Mouse (Mus musculus) stomach, embryonic 16.5 days (tissue): Measurements from ENCODE around the gene Ppfia4. TPM values are rescaled to one million over a fixed set of nuclear protein-coding genes. Genes with fewer than 3 reads are reported as not detected.

Source experiments
- ATAC-seq: fragments of 200-750 bp; cut with Nextera tagmentation; 2 replicates; pipeline ENCODE4 v1.8.0; 2017; ENCODE audit warnings: moderate number of reproducible peaks, moderate TSS enrichment; ENCODE audit not compliant: insufficient read depth, low FRiP score
- H3K27ac ChIP-seq: fragments of 300-500 bp; sonication (generic); 2 replicates; pipeline ENCODE4 v1.5.1; 2014; ENCODE audit warnings: low read length
- H3K27me3 ChIP-seq: fragments of 300-500 bp; sonication (generic); 2 replicates; pipeline ENCODE4 v1.6.1; 2014; ENCODE audit warnings: low read length, control low read depth, mixed read lengths; ENCODE audit not compliant: control insufficient read depth, insufficient read depth
- H3K36me3 ChIP-seq: fragments of 300-500 bp; sonication (generic); 2 replicates; pipeline ENCODE4 v1.6.1; 2014; ENCODE audit warnings: low read length; ENCODE audit not compliant: control insufficient read depth, insufficient read depth
- H3K4me1 ChIP-seq: fragments of 300-500 bp; sonication (generic); 2 replicates; pipeline ENCODE4 v1.6.1; 2014; ENCODE audit warnings: low read length, control low read depth, mixed read lengths; ENCODE audit not compliant: control insufficient read depth, insufficient read depth
- H3K4me2 ChIP-seq: fragments of 300-500 bp; sonication (generic); 2 replicates; pipeline ENCODE4 v1.6.1; 2014; ENCODE audit warnings: low read depth, low read length, mixed read lengths
- H3K4me3 ChIP-seq: fragments of 300-500 bp; sonication (generic); replicated peaks from 2 replicates; pipeline ENCODE4 v1.5.1; 2014; ENCODE audit warnings: mild to moderate bottlenecking, low read length
- H3K9ac ChIP-seq: fragments of 300-500 bp; sonication (generic); 2 replicates; pipeline ENCODE4 v1.6.1; 2014; ENCODE audit warnings: low read length
- H3K9me3 ChIP-seq: fragments of 300-500 bp; sonication (generic); replicated peaks from 2 replicates; pipeline ENCODE4 v1.6.1; 2016; ENCODE audit warnings: low read length, control low read depth; ENCODE audit not compliant: control insufficient read depth
- WGBS: fragments of 180-500 bp; shearing (Covaris S2); extraction: QIAGEN DNeasy Blood & Tissue Kit; methylation state at CpG from one replicate; pipeline ENCODE4 v1.1.7; 2014; 5-methylcytosine and 5-hydroxymethylcytosine counted together
- polyA plus RNA-seq: library from polyadenylated mRNA; unstranded; fragments of >200 nt; fragmentation: Nextera tagmentation; extraction: Ambion mirVana; gene quantifications from 2 replicates; pipeline ENCODE4 v1.2.1, GENCODE M21; 2015

Ppfia4 gene
- polyA plus RNA-seq, 1 experiment from 2014 or later, result 6.8 TPM

DNA sequence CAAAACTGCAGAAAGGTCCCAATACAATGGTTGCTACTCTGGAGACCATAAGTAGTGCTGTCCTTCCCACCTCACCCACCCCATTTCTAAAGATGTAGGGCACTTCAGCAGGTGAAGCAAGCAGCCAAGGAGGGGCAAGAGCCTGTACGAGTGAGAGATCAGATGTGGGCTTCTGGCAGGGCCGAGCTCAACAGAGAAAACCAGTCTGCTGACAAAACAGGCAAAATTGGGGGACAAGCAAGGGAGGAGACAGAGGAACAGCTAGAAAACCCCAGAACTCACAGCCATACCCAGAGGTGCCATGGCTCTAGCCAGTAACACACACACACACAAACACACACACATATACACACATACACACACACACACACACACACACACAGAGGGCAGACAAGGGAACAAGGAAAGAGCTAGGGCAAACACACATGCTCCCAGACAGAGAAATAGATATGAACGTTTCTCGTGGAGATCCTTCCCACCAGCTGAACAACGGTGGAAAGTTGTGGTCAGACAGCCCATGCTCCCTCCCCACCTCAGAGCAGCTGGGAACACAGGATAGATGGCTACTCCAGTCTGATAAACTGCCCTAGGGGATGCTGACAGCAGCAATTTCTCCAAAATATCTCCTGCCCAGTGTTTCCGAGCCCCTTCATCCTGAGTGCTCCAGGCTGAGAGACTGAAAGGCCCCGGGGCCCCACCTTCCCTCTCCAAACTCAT is 1.5 kb upstream of the Ppfia4 start:
- no peak for ATAC-seq
- no peak overlapping the region for H3K27ac ChIP-seq
- no peak overlapping the region for H3K4me3 ChIP-seq
- no peak overlapping the region for H3K4me2 ChIP-seq
- no peaks in the 10 kb centered on the region for H3K27me3 ChIP-seq
- 49% methylated on average over 7 of the region's 7 CpGs for WGBS
- peaks cover 7% of the 10 kb centered on the region for H3K4me1 ChIP-seq
- no peaks in the 10 kb centered on the region for H3K36me3 ChIP-seq
- H3K9ac ChIP-seq, result no peak overlapping the region
- H3K9me3 ChIP-seq, result no peaks in the 10 kb centered on the region

DNA sequence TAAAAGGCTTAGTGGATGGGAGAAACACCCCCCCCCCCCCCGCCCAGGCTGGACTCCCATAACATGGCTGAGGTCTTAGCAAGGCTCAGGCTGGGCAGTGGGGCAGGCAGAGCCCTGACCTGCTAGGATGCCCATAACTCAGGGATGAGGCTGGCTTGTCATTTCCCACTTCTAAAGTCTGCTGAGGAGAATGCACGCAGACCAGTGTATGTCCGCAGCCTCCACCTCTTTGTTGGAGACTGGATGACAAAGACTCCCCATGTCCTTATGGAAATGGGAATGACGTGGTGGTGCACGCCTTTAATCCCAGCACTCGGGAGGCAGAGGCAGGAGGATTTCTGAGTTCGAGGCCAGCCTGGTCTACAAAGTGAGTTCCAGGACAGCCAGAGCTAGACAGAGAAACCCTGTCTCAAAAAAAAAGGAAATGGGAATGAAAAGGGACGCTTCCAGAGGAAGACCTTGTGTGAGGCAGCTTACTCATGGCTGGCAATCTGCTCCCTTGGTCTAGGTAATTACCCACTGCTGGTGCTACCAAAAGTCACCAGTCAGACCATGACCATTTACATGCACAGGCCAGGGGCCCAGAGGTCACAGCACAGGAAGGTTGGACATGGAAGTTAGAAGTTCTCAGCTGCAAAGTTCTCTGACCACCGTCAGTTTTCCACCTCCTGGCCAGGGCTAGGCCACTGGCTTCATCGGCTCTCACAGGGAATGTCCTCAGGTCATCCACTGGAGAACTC is 813 bp upstream of the Ppfia4 start:
- peak; percentile 12; the same call in 1 of the 2 replicates for ATAC-seq
- no peak overlapping the region for H3K4me3 ChIP-seq
- no peak overlapping the region for H3K4me2 ChIP-seq
- H3K4me1 ChIP-seq, result peaks cover 7% of the 10 kb centered on the region
- no peaks in the 10 kb centered on the region for H3K9me3 ChIP-seq
- no peaks in the 10 kb centered on the region for H3K27me3 ChIP-seq
- no peak overlapping the region for H3K27ac ChIP-seq
- no peaks in the 10 kb centered on the region for H3K36me3 ChIP-seq
- WGBS, result 88% methylated on average over 9 of the region's 10 CpGs
- H3K9ac ChIP-seq, result no peak overlapping the region

DNA sequence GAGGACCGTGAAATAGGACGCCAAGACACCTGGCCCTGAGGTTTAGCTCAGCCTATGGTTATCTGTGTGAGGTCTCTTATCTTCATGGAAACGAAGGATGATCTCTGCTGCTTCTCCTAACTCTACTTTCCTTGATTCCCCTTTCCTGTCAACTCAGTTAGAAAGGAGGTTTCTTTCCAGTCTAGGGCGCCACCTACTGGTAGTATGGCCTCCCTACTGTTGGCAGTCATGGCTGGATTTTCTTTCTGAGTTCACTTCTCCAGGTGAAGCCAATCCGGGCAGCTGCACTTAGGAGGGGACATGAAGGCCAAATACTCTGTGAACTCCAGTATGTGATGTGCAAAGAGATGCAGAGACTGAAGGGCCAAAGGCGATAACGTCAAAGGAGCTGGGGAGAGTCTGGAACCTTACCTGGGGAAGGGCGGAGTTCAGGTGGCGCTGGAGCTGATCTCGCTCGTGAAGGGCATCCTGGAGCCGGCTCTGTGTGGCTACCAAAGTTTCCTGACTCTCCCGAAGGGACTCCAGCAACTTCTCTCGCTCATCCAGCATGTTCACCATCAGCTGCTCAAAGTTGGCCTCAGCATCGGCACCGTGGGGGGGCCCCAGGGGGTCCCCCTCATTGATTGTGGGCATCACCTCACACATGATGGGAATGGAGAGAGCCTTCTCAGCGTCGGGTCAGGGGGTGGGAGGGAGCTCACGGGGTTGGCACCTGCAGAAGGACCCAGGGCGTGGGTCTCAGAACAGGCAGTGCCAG is 671 bp downstream of the Ppfia4 start:
- H3K27ac ChIP-seq, result no peak overlapping the region
- no peak overlapping the region for H3K4me2 ChIP-seq

DNA sequence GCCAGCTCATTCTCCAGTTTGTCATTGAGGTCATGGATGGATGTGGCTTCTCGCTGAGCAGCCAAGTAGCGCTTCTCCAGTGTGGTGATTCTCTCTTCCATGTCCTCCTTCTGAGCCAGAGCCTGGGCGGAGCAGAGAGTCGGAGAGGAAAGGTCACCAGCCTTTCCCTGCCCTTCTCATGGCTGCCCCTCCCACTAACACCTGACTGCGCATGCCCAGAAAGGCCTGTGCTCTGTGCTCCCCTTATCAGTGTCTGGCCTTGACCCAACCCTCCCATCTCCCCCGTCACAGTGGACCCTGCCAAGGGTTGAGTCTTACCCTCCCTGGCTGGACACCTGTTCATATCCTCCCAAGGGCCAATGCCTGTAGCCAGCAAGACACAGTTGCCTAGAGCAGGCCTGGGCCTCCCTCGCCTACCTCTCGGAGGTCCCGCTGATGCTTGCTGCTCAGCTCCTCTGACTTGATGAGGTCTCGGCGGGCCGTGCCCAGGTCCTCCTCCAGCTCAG is 5.8 kb downstream of the Ppfia4 start:
- no peak overlapping the region for H3K4me2 ChIP-seq
- no peak overlapping the region for H3K9ac ChIP-seq
- no peak for ATAC-seq
- no peaks in the 10 kb centered on the region for H3K4me1 ChIP-seq
- no peak overlapping the region for H3K27ac ChIP-seq
- H3K27me3 ChIP-seq, result no peaks in the 10 kb centered on the region
- 84% methylated on average over 12 of the region's 12 CpGs for WGBS
- H3K9me3 ChIP-seq, result no peaks in the 10 kb centered on the region
- no peak overlapping the region for H3K4me3 ChIP-seq
- H3K36me3 ChIP-seq, result no peaks in the 10 kb centered on the region

More for the DNA sequence above, 671 bp downstream of the Ppfia4 start:
- no peaks in the 10 kb centered on the region for H3K36me3 ChIP-seq
- no peaks in the 10 kb centered on the region for H3K27me3 ChIP-seq
- no peak overlapping the region for H3K9ac ChIP-seq
- ATAC-seq, result no peak
- no peaks in the 10 kb centered on the region for H3K9me3 ChIP-seq
- 55% methylated on average over 20 of the region's 20 CpGs for WGBS
- no peak overlapping the region for H3K4me3 ChIP-seq
- H3K4me1 ChIP-seq, result peaks cover 7% of the 10 kb centered on the region

DNA sequence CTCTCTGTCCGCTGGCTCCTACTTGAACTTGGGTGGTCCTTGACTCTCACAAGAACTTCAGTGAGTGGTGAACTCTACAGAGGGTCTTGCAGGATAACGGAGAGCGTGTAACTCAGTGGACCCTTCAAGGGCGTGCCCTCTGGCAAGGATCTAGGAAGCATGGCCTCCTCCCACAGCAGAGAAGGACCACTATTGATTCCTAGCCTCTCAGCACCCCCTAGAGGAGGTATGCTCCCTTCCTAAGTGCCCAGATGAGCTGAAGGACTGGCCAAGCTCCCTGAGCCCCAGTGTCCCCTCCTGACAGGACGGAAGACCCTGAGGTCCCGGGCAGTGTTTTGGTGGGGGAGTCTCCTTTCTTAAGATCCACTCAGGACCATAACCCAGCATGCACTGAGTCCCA is 10.1 kb downstream of the Ppfia4 start:
- Histone ChIP-seq H3K27me3 (no peaks in the 10 kb centered on the region), H3K4me1 (no peaks in the 10 kb centered on the region), H3K36me3 (no peaks in the 10 kb centered on the region), H3K4me3 (no peak overlapping the region), H3K9me3 (no peaks in the 10 kb centered on the region), H3K4me2 (no peak overlapping the region), H3K27ac (no peak overlapping the region), H3K9ac (no peak overlapping the region)
- 81% methylated on average over 6 of the region's 6 CpGs for WGBS
- ATAC-seq, result no peak

DNA sequence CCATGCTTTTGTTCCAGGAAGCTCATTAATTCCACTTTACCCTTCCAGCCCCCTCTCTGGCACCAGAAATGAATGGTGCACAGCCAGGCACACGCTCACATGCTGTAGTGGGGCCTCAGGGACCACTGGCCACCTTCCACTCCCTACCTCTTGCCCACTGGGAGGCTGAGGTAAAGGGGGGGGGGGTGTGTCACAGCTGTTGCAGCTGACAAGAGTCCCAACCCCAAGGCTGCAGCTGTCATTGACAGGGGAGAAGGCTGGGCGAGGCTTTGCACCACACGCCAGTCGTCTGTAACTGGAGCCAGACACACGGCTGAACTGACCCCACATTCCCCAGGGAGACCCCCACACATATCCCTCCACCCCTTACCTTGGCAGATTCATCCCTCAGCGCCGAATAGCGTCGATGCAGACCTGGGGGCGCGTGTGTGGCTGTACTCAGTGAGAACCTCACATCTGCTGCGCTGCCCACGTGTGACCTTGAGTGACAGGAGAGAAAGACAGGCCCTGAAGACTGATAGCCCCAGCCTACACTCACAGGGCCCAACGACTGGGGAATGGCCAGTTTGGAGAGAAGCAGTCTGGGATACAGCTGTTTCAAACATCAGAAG is 11.9 kb downstream of the Ppfia4 start:
- Histone ChIP-seq H3K4me1 (no peaks in the 10 kb centered on the region), H3K36me3 (no peaks in the 10 kb centered on the region), H3K27me3 (no peaks in the 10 kb centered on the region), H3K4me2 (no peak overlapping the region), H3K4me3 (no peak overlapping the region), H3K9ac (no peak overlapping the region), H3K9me3 (no peaks in the 10 kb centered on the region), H3K27ac (no peak overlapping the region)
- WGBS, result 44% methylated on average over 14 of the region's 14 CpGs
- no peak for ATAC-seq

DNA sequence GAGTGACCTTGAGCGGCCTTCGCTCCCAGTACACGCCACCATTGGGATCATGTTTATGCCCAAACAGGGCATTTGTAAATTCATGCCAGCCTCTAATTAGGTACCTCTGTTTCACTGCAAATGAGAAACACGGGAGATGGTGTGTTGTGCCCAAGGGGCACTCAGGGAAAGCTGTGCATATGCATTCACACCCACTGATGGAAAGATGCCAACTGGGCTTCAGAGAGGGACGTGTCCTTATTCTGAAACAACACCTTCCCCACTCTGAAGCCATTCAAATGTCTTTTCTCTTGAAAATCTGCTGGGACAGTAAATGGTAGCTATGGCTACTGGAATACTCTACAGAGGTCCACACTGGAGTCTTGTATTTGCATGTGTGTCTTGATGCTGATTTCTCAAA is 14.5 kb downstream of the Ppfia4 start:
- Histone ChIP-seq H3K27ac (no peak overlapping the region), H3K4me3 (no peak overlapping the region), H3K27me3 (no peaks in the 10 kb centered on the region), H3K4me1 (no peaks in the 10 kb centered on the region), H3K9ac (no peak overlapping the region), H3K9me3 (no peaks in the 10 kb centered on the region), H3K36me3 (no peaks in the 10 kb centered on the region), H3K4me2 (no peak overlapping the region)
- ATAC-seq, result no peak
- 81% methylated on average over 5 of the region's 5 CpGs for WGBS

DNA sequence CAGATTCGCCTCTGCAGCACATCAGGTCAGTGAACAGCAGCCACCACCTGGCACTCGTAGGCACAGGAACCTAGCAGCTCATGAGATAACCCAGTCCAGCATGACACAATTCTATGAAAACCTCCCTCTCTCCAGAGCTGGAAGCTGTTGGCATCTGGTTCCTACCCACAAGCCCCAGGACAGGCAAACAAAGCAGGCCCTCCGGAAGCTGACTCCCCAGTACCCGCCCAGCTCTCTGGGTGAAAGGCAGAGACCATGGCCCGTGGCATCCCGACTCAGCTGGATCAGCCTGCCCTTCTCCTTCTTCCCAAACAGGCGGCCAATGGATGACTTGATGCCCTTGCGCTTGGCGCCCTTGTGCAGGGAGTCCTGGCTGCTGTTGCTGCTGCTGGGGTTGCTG is 16.4 kb downstream of the Ppfia4 start:
- H3K27me3 ChIP-seq, result no peaks in the 10 kb centered on the region
- no peaks in the 10 kb centered on the region for H3K36me3 ChIP-seq
- no peak overlapping the region for H3K4me2 ChIP-seq
- H3K9ac ChIP-seq, result no peak overlapping the region
- no peak overlapping the region for H3K27ac ChIP-seq
- no peaks in the 10 kb centered on the region for H3K4me1 ChIP-seq
- H3K9me3 ChIP-seq, result no peaks in the 10 kb centered on the region
- H3K4me3 ChIP-seq, result no peak overlapping the region
- no peak for ATAC-seq
- WGBS, result 80% methylated on average over 9 of the region's 9 CpGs
